Mouse (Mus musculus) G1E (cell line): Measurements from ENCODE around the gene Tmem129.

ENCODE experiments used
- CTCF ChIP-seq: IDR thresholded peaks from 2 replicates; pipeline ENCODE4 v1.5.1; 2012; ENCODE audit warnings: low read depth, low read length, inconsistent platforms, mixed read lengths
- TAL1 ChIP-seq: conservative IDR thresholded peaks from 2 replicates; pipeline ENCODE4 v1.6.1; 2012; ENCODE audit warnings: low read depth, low read length, inconsistent platforms, mixed read lengths

DNA sequence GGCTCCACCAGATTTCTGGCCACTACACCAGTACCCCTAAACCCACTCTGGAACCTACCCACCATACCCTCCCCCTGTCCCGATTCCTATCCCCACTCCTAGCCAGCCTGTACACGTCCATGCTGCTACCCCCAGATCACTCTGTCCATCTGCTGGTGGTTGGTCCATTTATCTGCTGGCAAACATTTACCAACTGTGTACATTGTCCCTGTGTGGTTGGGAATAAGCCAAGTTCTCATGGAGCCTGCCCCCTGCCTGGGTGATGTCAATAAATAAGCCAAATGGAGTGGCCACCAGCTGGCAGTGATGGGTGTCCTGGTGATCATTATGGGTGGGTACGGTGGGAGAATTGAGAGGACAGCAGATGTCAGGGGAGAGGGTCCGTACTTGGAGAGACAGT lies 28.9 kb upstream of the Tmem129 start:
- TF ChIP-seq CTCF (no peak), TAL1 (no peak)
